Comparison of ENCODE assay signal across 14 mouse cellular contexts in genomic region chr10:12795796-12796509, GRCm38 (mm10).
DNase-seq lines count a peak whose midpoint lies in the region; ATAC-seq lines count a peak whose summit lies in the region.
"Had no signal": no experiment of that assay in that cellular context is flagged by ENCODE, and none has a peak within 500 bp of the region (broad histone marks: within the 10 kb centered on the region; RNA-seq: fewer than 3 reads in every experiment).

No protein-coding gene starts in this region.

- H3K27me3 ChIP-seq in forebrain, embryonic 16.5 days (replicated peaks; ENCODE audit: control insufficient read depth, insufficient read depth, low read length), result no peaks in the 10 kb centered on the region
- H3K27me3 ChIP-seq in forebrain, embryonic 12.5 days, result no peaks in the 10 kb centered on the region
- no peaks in the 10 kb centered on the region for H3K27me3 ChIP-seq in limb, embryonic 15.5 days
- H3K27me3 ChIP-seq: liver, embryonic 15.5 days had no signal

- H3K9me3 ChIP-seq in forebrain, embryonic 16.5 days (ENCODE audit: control insufficient read depth, low read length), result no peaks in the 10 kb centered on the region
- H3K9me3 ChIP-seq in forebrain, embryonic 12.5 days, result no peaks in the 10 kb centered on the region
- no peaks in the 10 kb centered on the region for H3K9me3 ChIP-seq in limb, embryonic 15.5 days
- H3K9me3 ChIP-seq: liver, embryonic 15.5 days had no signal

- ATAC-seq in forebrain, embryonic 16.5 days, result peak; percentile 68; the same call in 1 of the 2 replicates
- no peak; the same call in 1 of the 2 replicates for ATAC-seq in forebrain, embryonic 12.5 days (ENCODE audit: low FRiP score)
- no peak for ATAC-seq in limb, embryonic 15.5 days (ENCODE audit: insufficient number of reproducible peaks, low FRiP score, low TSS enrichment, low read depth)

- H3K4me2 ChIP-seq in forebrain, embryonic 16.5 days (ENCODE audit: low read length), result no peak overlapping the region
- H3K4me2 ChIP-seq in forebrain, embryonic 12.5 days, result no peak overlapping the region
- H3K4me2 ChIP-seq in limb, embryonic 15.5 days, result no peak overlapping the region
- H3K4me2 ChIP-seq: liver, embryonic 15.5 days had no signal

- H3K27ac ChIP-seq in forebrain, embryonic 16.5 days (ENCODE audit: low read length), result no peak overlapping the region
- H3K27ac ChIP-seq in forebrain, embryonic 12.5 days, result no peak overlapping the region
- H3K27ac ChIP-seq in limb, embryonic 15.5 days, result peak overlapping the region; percentile 39; the same call in 1 of the 2 replicates
- H3K27ac ChIP-seq: liver, embryonic 15.5 days had no signal

- no peaks in the 10 kb centered on the region for H3K36me3 ChIP-seq in forebrain, embryonic 16.5 days (ENCODE audit: control insufficient read depth, insufficient read depth)
- no peaks in the 10 kb centered on the region for H3K36me3 ChIP-seq in forebrain, embryonic 12.5 days (replicated peaks)
- H3K36me3 ChIP-seq in limb, embryonic 15.5 days, result no peaks in the 10 kb centered on the region
- H3K36me3 ChIP-seq: liver, embryonic 15.5 days had no signal

- H3K9ac ChIP-seq in forebrain, embryonic 16.5 days (replicated peaks; ENCODE audit: low read depth, low read length), result no peak overlapping the region
- no peak overlapping the region for H3K9ac ChIP-seq in forebrain, embryonic 12.5 days
- H3K9ac ChIP-seq in limb, embryonic 15.5 days, result no peak overlapping the region
- H3K9ac ChIP-seq: liver, embryonic 15.5 days had no signal

- 59% methylated on average over 8 of the region's 8 CpGs for WGBS in forebrain, embryonic 16.5 days
- 66% methylated on average over 8 of the region's 8 CpGs for WGBS in forebrain, embryonic 12.5 days
- 46% methylated on average over 8 of the region's 8 CpGs for WGBS in limb, embryonic 15.5 days

- DNase-seq in brain, adult 2 months (ENCODE audit: low read depth, low spot score), result peak; percentile 67
- peak; percentile 63 to 65 for DNase-seq in cerebellum, postnatal 14 days
- no peak for DNase-seq in frontal cortex, postnatal 36 days (ENCODE audit: low spot score in 2 of 2)
- DNase-seq in lung, adult 18-20 months, result no peak
- no peak for DNase-seq in urinary bladder, postnatal 10 days (ENCODE audit: low spot score)
- DNase-seq: adrenal gland, postnatal 10 days; gastrocnemius, postnatal 36 days; kidney, postnatal 14 days; lung, postnatal 4 days had no signal

- peaks cover 5% of the 10 kb centered on the region; the same call in 1 of the 2 replicates for H3K4me1 ChIP-seq in forebrain, embryonic 16.5 days (replicated peaks; ENCODE audit: control insufficient read depth, insufficient read depth, low read length)
- H3K4me1 ChIP-seq in forebrain, embryonic 12.5 days, result peaks cover 16% of the 10 kb centered on the region
- H3K4me1 ChIP-seq in limb, embryonic 15.5 days, result peaks cover 8% of the 10 kb centered on the region; the same call in 1 of the 2 replicates
- H3K4me1 ChIP-seq: liver, embryonic 15.5 days had no signal

- H3K4me3 ChIP-seq in forebrain, embryonic 16.5 days (replicated peaks; ENCODE audit: low read length), result no peak overlapping the region
- H3K4me3 ChIP-seq in forebrain, embryonic 12.5 days (replicated peaks), result no peak overlapping the region
- no peak overlapping the region for H3K4me3 ChIP-seq in limb, embryonic 15.5 days
- H3K4me3 ChIP-seq: liver, embryonic 15.5 days; myocyte had no signal

Comparison
In these comparisons a context has a peak if more than half of its experiments do, and no peak if none do; other contexts are left out.
1. DNase-seq: peak in brain, adult 2 months (single experiment) and cerebellum, postnatal 14 days (2 of 2); none in frontal cortex, postnatal 36 days (0 of 2), lung, adult 18-20 months (0 of 2) and urinary bladder, postnatal 10 days (single experiment).